Mouse (Mus musculus) CH12.LX (cell line): ENCODE measurements around the gene Arl5b. TPM values are rescaled to one million over a fixed set of nuclear protein-coding genes. Genes with fewer than 3 reads are reported as not detected.

Experiments
- DNase-seq: peaks from one replicate; pipeline ENCODE4 v3.0.0-alpha.2; 2013; ENCODE audit errors: extremely low read depth
- H3K27ac ChIP-seq: 2 replicates; pipeline ENCODE4 v1.5.1; 2012; ENCODE audit warnings: low read depth, mild to moderate bottlenecking, control low read depth, moderate library complexity; ENCODE audit not compliant: insufficient read depth
- H3K27me3 ChIP-seq: replicated peaks from 2 replicates; pipeline ENCODE3; 2012; ENCODE audit warnings: inconsistent platforms
- H3K36me3 ChIP-seq, 2 experiments: replicated peaks in 1 of 2; 2 replicates each; pipeline versions ENCODE3 to v1.6.1; 2012; ENCODE audit warnings: inconsistent platforms in 1 of 2, low read length in 1 of 2, mild to moderate bottlenecking in 1 of 2, mixed read lengths in 1 of 2, moderate library complexity in 1 of 2; ENCODE audit not compliant: control insufficient read depth in 1 of 2, insufficient read depth in 1 of 2
- H3K4me1 ChIP-seq, 2 experiments: 2 replicates each; pipeline ENCODE4 v1.6.1; 2012; ENCODE audit warnings: inconsistent platforms in 1 of 2, moderate library complexity in 1 of 2; ENCODE audit not compliant: insufficient read depth in 2 of 2, control insufficient read depth in 1 of 2
- H3K4me2 ChIP-seq: 2 replicates; pipeline ENCODE4 v1.6.1; 2012; ENCODE audit warnings: low read depth, mild to moderate bottlenecking, control low read depth; ENCODE audit not compliant: poor library complexity, insufficient read depth, severe bottlenecking
- H3K4me3 ChIP-seq, 3 experiments: fragments of 150-350 bp in 1 of 3; sonication (generic) in 1 of 3; replicated peaks in 1 of 3; 2 replicates each; pipeline versions ENCODE3 to v1.5.1; 2011 to 2012; ENCODE audit warnings: low read depth in 2 of 3, low read length in 2 of 3, mild to moderate bottlenecking in 2 of 3, moderate library complexity in 2 of 3, control low read depth in 1 of 3, improper control_type of control experiment in 1 of 3, inconsistent platforms in 1 of 3, mixed read lengths in 1 of 3; ENCODE audit not compliant: poor library complexity in 1 of 3
- H3K79me2 ChIP-seq: replicated peaks from 2 replicates; pipeline ENCODE4 v1.6.1; 2012; ENCODE audit warnings: mild to moderate bottlenecking, moderate library complexity; ENCODE audit not compliant: control insufficient read depth, poor library complexity, insufficient read depth, severe bottlenecking; ENCODE audit errors: extremely low read depth
- H3K9ac ChIP-seq: 2 replicates; pipeline ENCODE4 v1.6.1; 2012; ENCODE audit warnings: low read depth, mild to moderate bottlenecking, control low read depth, moderate library complexity; ENCODE audit not compliant: insufficient read depth
- H3K9me3 ChIP-seq: replicated peaks from 2 replicates; pipeline ENCODE3; 2012; ENCODE audit warnings: low read length, inconsistent platforms, mixed read lengths
- CHD1 ChIP-seq: IDR thresholded peaks from 2 replicates; pipeline ENCODE4 v1.6.1; 2012; ENCODE audit warnings: low read depth, low read length, improper control_type of control experiment, inconsistent platforms
- CHD2 ChIP-seq: IDR thresholded peaks from 2 replicates; pipeline ENCODE4 v1.6.1; 2011; ENCODE audit warnings: low read length, improper control_type of control experiment
- CTCF ChIP-seq, 2 experiments: IDR thresholded peaks in 1 of 2; conservative IDR thresholded peaks in 1 of 2; 2 replicates each; pipeline ENCODE4 v1.5.1; 2011 to 2012; ENCODE audit warnings: low read depth in 2 of 2, low read length in 2 of 2, improper control_type of control experiment in 1 of 2, inconsistent platforms in 1 of 2, mild to moderate bottlenecking in 1 of 2, moderate library complexity in 1 of 2
- E2F4 ChIP-seq: IDR thresholded peaks from 2 replicates; pipeline ENCODE4 v1.6.1; 2011; ENCODE audit warnings: low read depth, low read length, improper control_type of control experiment; ENCODE audit not compliant: insufficient replicate concordance
- EP300 ChIP-seq: IDR thresholded peaks from 2 replicates; pipeline ENCODE4 v1.6.1; 2011; ENCODE audit warnings: low read length, improper control_type of control experiment
- ETS1 ChIP-seq: conservative IDR thresholded peaks from 2 replicates; pipeline ENCODE4 v1.6.1; 2012; ENCODE audit warnings: low read depth, mild to moderate bottlenecking, inconsistent platforms, low read length, improper control_type of control experiment, moderate library complexity
- HCFC1 ChIP-seq: IDR thresholded peaks from 2 replicates; pipeline ENCODE4 v1.6.1; 2012; ENCODE audit warnings: low read depth, mild to moderate bottlenecking, inconsistent platforms, low read length, improper control_type of control experiment
- JUN ChIP-seq: IDR thresholded peaks from 2 replicates; pipeline ENCODE4 v1.6.1; 2011; ENCODE audit warnings: low read depth, mild to moderate bottlenecking, low read length, improper control_type of control experiment, moderate library complexity; ENCODE audit not compliant: insufficient read depth
- KAT2A ChIP-seq: IDR thresholded peaks from 2 replicates; pipeline ENCODE4 v1.6.1; 2012; ENCODE audit warnings: low read length, improper control_type of control experiment, inconsistent platforms; ENCODE audit not compliant: insufficient replicate concordance
- MAFK ChIP-seq: IDR thresholded peaks from 2 replicates; pipeline ENCODE4 v1.6.1; 2011; ENCODE audit warnings: low read length, improper control_type of control experiment; ENCODE audit not compliant: insufficient replicate concordance
- MXI1 ChIP-seq: IDR thresholded peaks from 2 replicates; pipeline ENCODE4 v1.6.1; 2011; ENCODE audit warnings: mild to moderate bottlenecking, low read depth, low read length, improper control_type of control experiment
- MYC ChIP-seq: IDR thresholded peaks from 2 replicates; pipeline ENCODE4 v1.6.1; 2011; ENCODE audit warnings: low read depth, mild to moderate bottlenecking, improper control_type of control experiment, low read length
- NELFE ChIP-seq: IDR thresholded peaks from 2 replicates; pipeline ENCODE4 v1.6.1; 2011; ENCODE audit warnings: low read depth, low read length, improper control_type of control experiment
- NRF1 ChIP-seq: IDR thresholded peaks from 2 replicates; pipeline ENCODE4 v1.6.1; 2014; ENCODE audit warnings: low read depth, mild to moderate bottlenecking, inconsistent platforms, low read length, improper control_type of control experiment, moderate library complexity
- PAX5 ChIP-seq: IDR thresholded peaks from 2 replicates; pipeline ENCODE4 v1.6.1; 2012; ENCODE audit warnings: low read length, inconsistent platforms, mixed read lengths
- RAD21 ChIP-seq: IDR thresholded peaks from 2 replicates; pipeline ENCODE4 v1.6.1; 2011; ENCODE audit warnings: low read depth, mild to moderate bottlenecking, low read length, improper control_type of control experiment, moderate library complexity
- TBP ChIP-seq: conservative IDR thresholded peaks from 2 replicates; pipeline ENCODE4 v1.6.1; 2011; ENCODE audit warnings: low read depth, low read length, improper control_type of control experiment
- UBTF ChIP-seq: IDR thresholded peaks from 2 replicates; pipeline ENCODE4 v1.6.1; 2012; ENCODE audit warnings: low read depth, mild to moderate bottlenecking, inconsistent platforms, low read length, improper control_type of control experiment, moderate library complexity
- USF2 ChIP-seq: conservative IDR thresholded peaks from 2 replicates; pipeline ENCODE4 v1.6.1; 2011; ENCODE audit warnings: low read depth, low read length, improper control_type of control experiment
- ZMIZ1 ChIP-seq: IDR thresholded peaks from 2 replicates; pipeline ENCODE4 v1.6.1; 2012; ENCODE audit warnings: low read depth, mild to moderate bottlenecking, inconsistent platforms, low read length, improper control_type of control experiment
- ZNF384 ChIP-seq: IDR thresholded peaks from 2 replicates; pipeline ENCODE4 v1.6.1; 2012; ENCODE audit warnings: low read depth, low read length, improper control_type of control experiment, inconsistent platforms
- dilution Hi-C: fragments of 300-500 bp; cut with MboI; formaldehyde crosslinking; loops from 2 replicates; pipeline ENCODE4 v1.14.3; 2020; ENCODE audit warnings: low sequenced_read_pairs; ENCODE audit not compliant: extremely low pct_unique_long_range_greater_than_20kb, extremely low pct_ligation_motif_present
- in situ Hi-C: fragments of 300-500 bp; cut with MboI; formaldehyde crosslinking; loops from 3 replicates; pipeline ENCODE4 v1.14.3; 2019; ENCODE audit warnings: low sequenced_read_pairs, low pct_ligation_motif_present, low pct_unique_long_range_greater_than_20kb, mixed read lengths
- polyA plus RNA-seq: library from polyadenylated mRNA; unstranded; fragments of >175 nt; gene quantifications from 2 replicates; pipeline ENCODE4 v1.2.1, GENCODE M21; 2012; ENCODE audit warnings: low read depth; ENCODE audit not compliant: insufficient read length
- total RNA-seq, 2 experiments: library from RNA; depleted of rRNA; stranded (reverse); fragments of 300-350 nt in 1 of 2; fragments of >200 nt in 1 of 2; gene quantifications; 2 replicates each; pipeline ENCODE4 v1.2.3; 2012 to 2014

Arl5b gene
- total and polyA plus RNA-seq, 3 experiments: 4.8 to 7.1 (median 5.0) TPM

DNA sequence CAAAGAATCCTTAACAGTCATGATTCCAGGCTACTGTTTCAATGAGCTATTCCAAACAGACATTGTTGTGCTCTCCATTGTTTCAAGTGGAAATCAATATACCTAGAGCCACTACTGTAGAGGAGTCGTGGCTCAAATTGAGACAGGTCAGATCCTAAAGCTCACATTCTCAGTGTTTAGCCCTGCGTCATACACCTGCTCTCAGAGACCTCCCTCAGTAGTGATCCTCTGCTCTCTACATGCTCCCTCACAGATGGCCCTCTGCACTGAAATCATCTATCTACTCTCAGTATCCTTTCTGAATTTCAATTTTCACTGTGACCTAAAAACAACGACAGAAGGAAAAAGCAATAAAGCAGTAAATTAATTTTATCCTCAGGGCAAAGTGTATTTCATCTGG, 41.7 kb upstream of the Arl5b start:
- no peak overlapping the region for H3K4me3 ChIP-seq
- dilution Hi-C loops: no loop called here
- TF ChIP-seq PAX5: no peak
- TF ChIP-seq KAT2A: no peak
- TF ChIP-seq UBTF: no peak
- no peak for TF ChIP-seq ETS1
- no peak for TF ChIP-seq ZNF384
- no peak for TF ChIP-seq EP300
- TF ChIP-seq TBP: no peak
- TF ChIP-seq JUN: no peak
- TF ChIP-seq HCFC1: no peak
- TF ChIP-seq RAD21: no peak
- TF ChIP-seq NRF1: no peak
- TF ChIP-seq NELFE: no peak
- TF ChIP-seq MXI1: no peak
- TF ChIP-seq MYC: no peak
- TF ChIP-seq ZMIZ1: no peak
- TF ChIP-seq CTCF (conservative IDR thresholded peaks at IDR 0.05 in 1 of 2, IDR thresholded peaks at IDR 0.05 in 1 of 2; ENCODE audit: low read depth in 2 of 2, low read length in 2 of 2): no peak
- no peak for TF ChIP-seq USF2
- TF ChIP-seq, all 38 proteins: peak for 0
- Histone ChIP-seq H3K4me1 (no peaks in the 10 kb centered on the region), H3K27ac (no peak overlapping the region), H3K79me2 (no peaks in the 10 kb centered on the region), H3K9ac (no peak overlapping the region), H3K27me3 (no peaks in the 10 kb centered on the region), H3K36me3 (peaks cover 4 to 42% of the 10 kb centered on the region in 2 experiments), H3K9me3 (no peaks in the 10 kb centered on the region), H3K4me2 (no peak overlapping the region)
- DNase-seq: no peak
- in situ Hi-C loops: no loop called here

DNA sequence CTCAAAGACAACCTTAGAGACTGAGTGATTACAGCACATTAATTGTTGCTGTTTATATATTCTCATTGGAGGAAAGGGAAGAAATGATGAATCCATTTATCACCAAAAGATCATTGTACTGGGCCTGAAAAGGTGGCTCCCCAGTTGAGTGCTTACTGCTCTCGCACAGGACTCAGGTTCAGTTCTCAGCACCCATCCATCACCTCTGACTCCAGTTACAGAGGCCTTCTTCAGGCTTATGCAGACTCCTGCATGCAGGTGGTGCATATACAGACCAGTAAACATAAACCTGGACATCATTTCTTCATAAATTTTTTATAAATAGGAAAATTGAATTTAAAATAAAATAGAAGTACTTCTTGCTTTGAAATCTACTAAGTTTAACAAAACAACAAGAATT, 41.1 kb upstream of the Arl5b start:
- Histone ChIP-seq H3K27ac (no peak overlapping the region), H3K36me3 (peaks cover 4 to 44% of the 10 kb centered on the region in 2 experiments), H3K4me2 (no peak overlapping the region), H3K4me3 (no peak overlapping the region), H3K9ac (no peak overlapping the region), H3K9me3 (no peaks in the 10 kb centered on the region), H3K27me3 (no peaks in the 10 kb centered on the region), H3K79me2 (no peaks in the 10 kb centered on the region), H3K4me1 (no peaks in the 10 kb centered on the region)
- dilution Hi-C loops (no loop called here), in situ Hi-C loops (no loop called here)
- TF ChIP-seq HCFC1 (no peak), ZMIZ1 (no peak), MAFK (no peak), CHD1 (no peak), MYC (no peak), CHD2 (no peak), E2F4 (no peak)
- no peak for DNase-seq
